Mouse (Mus musculus) urinary bladder, postnatal 4 days (tissue): Measurements from ENCODE around the gene Klra2.
"Not testable (repeated sequence)": the region's sequence is repeated elsewhere in the genome, so short reads cannot be mapped to it uniquely, and the experiment has no call there.

Experiments
- DNase-seq, 2 experiments: peaks; one replicate each; pipeline ENCODE4 v3.0.0; 2021 to 2022; ENCODE audit warnings: low spot score in 2 of 2

Klra2 gene

GRCm38 (mm10) chr6:131247206-131247605, at the start of gene Klra2:
Gene Klra2, minus strand, starts transcription at chr6:131247362.
- no peak for DNase-seq

GRCm38 (mm10) chr6:131294435-131295112, 47.4 kb upstream of the Klra2 start:
- DNase-seq = no peak

- no peak for DNase-seq
Measured at GRCm38 (mm10) chr6:131293916-131294315, 46.8 kb upstream of the Klra2 start.

GRCm38 (mm10) chr6:131292991-131293788, 46.0 kb upstream of the Klra2 start, which contains the start of gene Magohb:
Gene Magohb, minus strand, starts transcription at chr6:131293244.
- peak; percentile 74 to 91 for DNase-seq

GRCm38 (mm10) chr6:131292276-131292990, 45.3 kb upstream of the Klra2 start:
- no peak for DNase-seq

- DNase-seq = no peak
Measured at GRCm38 (mm10) chr6:131290430-131290829, 43.3 kb upstream of the Klra2 start.

GRCm38 (mm10) chr6:131278160-131278559, 31.0 kb upstream of the Klra2 start:
- DNase-seq = not testable (repeated sequence)

GRCm38 (mm10) chr6:131276659-131277058, 29.5 kb upstream of the Klra2 start:
- DNase-seq = no peak

GRCm38 (mm10) chr6:131272311-131272710, 25.1 kb upstream of the Klra2 start:
- no peak for DNase-seq

- no peak for DNase-seq
Measured at GRCm38 (mm10) chr6:131270312-131270711, 23.1 kb upstream of the Klra2 start.

- no peak for DNase-seq
Measured at GRCm38 (mm10) chr6:131269599-131269998, 22.4 kb upstream of the Klra2 start.

- DNase-seq = no peak
Measured at GRCm38 (mm10) chr6:131264175-131264574, 17.0 kb upstream of the Klra2 start.

- no peak for DNase-seq
Measured at GRCm38 (mm10) chr6:131262778-131263177, 15.6 kb upstream of the Klra2 start.

GRCm38 (mm10) chr6:131262009-131262408, 14.8 kb upstream of the Klra2 start:
- DNase-seq = no peak

- DNase-seq = no peak
Measured at GRCm38 (mm10) chr6:131245081-131245480, 2.1 kb downstream of the Klra2 start.
